Mouse (Mus musculus): ENCODE data around the gene AC109138.7. TPM values are rescaled to one million over a fixed set of nuclear protein-coding genes. Genes with fewer than 3 reads are reported as not detected.

The AC109138.7 gene
- polyA plus RNA-seq, 1 experiment: not detected

- Histone ChIP-seq H3K27ac (ENCODE audit: insufficient read depth, low read length) (no peak overlapping the region), H3K4me3 (ENCODE audit: insufficient read depth, low read length) (no peak overlapping the region), H3K4me1 (ENCODE audit: control insufficient read depth, insufficient read depth, low read length) (peaks cover 10% of the 10 kb centered on the region)
- no peak for TF ChIP-seq CTCF (IDR thresholded peaks at IDR 0.05; ENCODE audit: borderline replicate concordance, insufficient read depth, low read length)
Measured at GRCm38 (mm10) chr19:4227446-4227845, 13.3 kb downstream of the AC109138.7 start.

DNA sequence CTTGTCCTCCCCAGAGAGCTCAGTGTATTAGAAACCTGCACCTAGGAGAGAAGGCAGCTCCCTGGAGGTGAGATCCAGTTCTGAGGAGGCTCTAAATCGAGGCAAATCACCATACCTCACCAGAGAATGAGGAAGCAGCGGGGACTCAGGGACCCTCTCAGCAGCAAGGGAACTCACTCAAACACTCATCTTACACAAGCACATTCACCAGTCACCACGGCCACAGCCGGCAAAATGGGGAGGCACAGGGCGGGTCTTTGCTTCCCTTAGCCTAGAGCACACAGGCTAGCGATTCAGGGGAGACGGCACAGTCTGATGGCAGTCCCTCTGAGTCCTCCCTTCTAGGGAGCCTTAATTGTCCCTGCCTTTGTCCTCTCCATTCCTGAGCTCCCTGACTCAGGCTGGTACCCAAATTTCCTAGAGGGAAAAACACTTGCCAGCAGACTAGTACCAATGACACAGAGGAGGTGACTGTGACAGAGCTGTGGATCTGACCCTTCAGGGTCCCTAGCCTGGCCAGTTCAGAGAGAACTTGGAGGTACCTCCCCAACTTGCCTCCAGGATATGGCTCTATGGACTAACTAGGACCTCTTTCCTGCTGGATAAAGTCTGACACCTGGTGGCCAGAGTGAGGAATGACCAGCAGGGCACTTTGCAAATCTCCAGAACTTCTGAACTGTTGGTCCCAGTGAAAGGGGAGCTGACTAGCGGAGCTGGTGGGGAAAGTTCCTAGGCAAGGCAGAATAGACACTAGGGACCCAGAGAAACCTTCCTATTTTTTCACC lies 13.9 kb downstream of the AC109138.7 start:
- peak; percentile 54; the same call in 1 of the 2 replicates for TF ChIP-seq CTCF (IDR thresholded peaks at IDR 0.05; ENCODE audit: borderline replicate concordance, insufficient read depth, low read length)
- no peak for TF ChIP-seq POLR2A (IDR thresholded peaks at IDR 0.05; ENCODE audit: low read depth, low read length)
- Histone ChIP-seq H3K4me1 (ENCODE audit: control insufficient read depth, insufficient read depth, low read length) (peaks cover 10% of the 10 kb centered on the region), H3K27ac (ENCODE audit: insufficient read depth, low read length) (no peak overlapping the region), H3K4me3 (ENCODE audit: insufficient read depth, low read length) (no peak overlapping the region)

- no peak overlapping the region for H3K27ac ChIP-seq (ENCODE audit: insufficient read depth, low read length)
- H3K4me1 ChIP-seq (ENCODE audit: control insufficient read depth, insufficient read depth, low read length): peaks cover 10% of the 10 kb centered on the region
- H3K4me3 ChIP-seq (ENCODE audit: insufficient read depth, low read length): no peak overlapping the region
- TF ChIP-seq CTCF (IDR thresholded peaks at IDR 0.05; ENCODE audit: borderline replicate concordance, insufficient read depth, low read length): no peak
- TF ChIP-seq POLR2A (IDR thresholded peaks at IDR 0.05; ENCODE audit: low read depth, low read length): no peak
Measured at GRCm38 (mm10) chr19:4228891-4229290, 14.7 kb downstream of the AC109138.7 start.

DNA sequence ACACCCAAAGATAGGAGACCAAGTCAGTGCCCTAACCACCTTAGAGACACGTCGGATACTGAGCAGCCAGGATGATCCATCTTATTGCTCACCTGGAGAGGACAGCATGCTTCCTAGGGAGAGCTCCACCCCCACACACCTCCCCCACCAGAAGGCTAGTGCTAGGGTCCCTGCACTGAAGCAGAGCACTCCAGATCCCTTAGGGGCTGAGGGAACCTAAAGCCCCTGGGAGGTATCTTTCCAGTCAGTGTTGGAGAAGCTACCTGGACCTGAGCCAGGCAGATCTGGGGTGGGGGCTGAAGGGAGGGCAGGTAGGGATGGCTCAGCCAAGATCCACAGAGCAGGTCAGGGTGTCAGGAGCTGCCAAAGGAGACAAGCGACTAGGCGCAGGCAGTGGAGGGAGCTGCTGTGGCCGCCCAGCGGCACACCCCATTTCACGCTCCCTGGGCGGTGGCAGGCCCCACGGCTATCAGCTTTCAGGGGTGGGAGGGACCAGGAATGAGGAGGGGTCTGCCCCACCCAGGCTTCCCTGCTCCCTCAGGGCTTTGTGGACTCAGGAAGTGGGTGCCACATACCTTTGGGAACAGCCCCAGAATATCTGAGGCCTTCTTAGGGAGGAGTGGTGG lies 15.4 kb downstream of the AC109138.7 start:
- H3K27ac ChIP-seq (ENCODE audit: insufficient read depth, low read length): peak overlapping the region; percentile 63; the same call in 1 of the 2 replicates
- H3K4me3 ChIP-seq (ENCODE audit: insufficient read depth, low read length): no peak overlapping the region
- TF ChIP-seq POLR2A (IDR thresholded peaks at IDR 0.05; ENCODE audit: low read depth, low read length): no peak
- no peak for TF ChIP-seq CTCF (IDR thresholded peaks at IDR 0.05; ENCODE audit: borderline replicate concordance, insufficient read depth, low read length)
- peaks cover 10% of the 10 kb centered on the region for H3K4me1 ChIP-seq (ENCODE audit: control insufficient read depth, insufficient read depth, low read length)

DNA sequence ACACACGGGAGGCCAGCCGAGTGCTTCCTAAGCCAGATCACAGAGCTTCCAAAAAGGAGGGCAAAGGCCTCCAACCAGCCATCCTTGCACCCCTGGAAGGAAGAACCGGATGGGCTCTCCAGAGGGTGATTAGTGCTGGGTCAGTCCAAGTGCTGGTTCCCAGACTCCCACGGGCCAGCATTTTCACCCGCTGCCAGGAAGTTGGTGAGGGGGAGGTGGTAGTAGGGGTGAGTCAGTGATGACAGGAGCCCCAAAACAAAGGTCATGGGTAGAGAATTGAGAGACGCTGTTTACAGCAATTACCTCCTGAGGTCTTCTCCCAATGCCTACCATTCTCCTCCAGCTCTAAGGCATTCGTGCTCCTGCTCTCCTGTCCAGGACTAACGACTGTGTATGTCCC lies 16.3 kb downstream of the AC109138.7 start:
- peaks cover 10% of the 10 kb centered on the region for H3K4me1 ChIP-seq (ENCODE audit: control insufficient read depth, insufficient read depth, low read length)
- TF ChIP-seq POLR2A (IDR thresholded peaks at IDR 0.05; ENCODE audit: low read depth, low read length) (no peak), CTCF (IDR thresholded peaks at IDR 0.05; ENCODE audit: borderline replicate concordance, insufficient read depth, low read length) (no peak)
- H3K27ac ChIP-seq (ENCODE audit: insufficient read depth, low read length): peak overlapping the region; percentile 63
- H3K4me3 ChIP-seq (ENCODE audit: insufficient read depth, low read length): no peak overlapping the region

DNA sequence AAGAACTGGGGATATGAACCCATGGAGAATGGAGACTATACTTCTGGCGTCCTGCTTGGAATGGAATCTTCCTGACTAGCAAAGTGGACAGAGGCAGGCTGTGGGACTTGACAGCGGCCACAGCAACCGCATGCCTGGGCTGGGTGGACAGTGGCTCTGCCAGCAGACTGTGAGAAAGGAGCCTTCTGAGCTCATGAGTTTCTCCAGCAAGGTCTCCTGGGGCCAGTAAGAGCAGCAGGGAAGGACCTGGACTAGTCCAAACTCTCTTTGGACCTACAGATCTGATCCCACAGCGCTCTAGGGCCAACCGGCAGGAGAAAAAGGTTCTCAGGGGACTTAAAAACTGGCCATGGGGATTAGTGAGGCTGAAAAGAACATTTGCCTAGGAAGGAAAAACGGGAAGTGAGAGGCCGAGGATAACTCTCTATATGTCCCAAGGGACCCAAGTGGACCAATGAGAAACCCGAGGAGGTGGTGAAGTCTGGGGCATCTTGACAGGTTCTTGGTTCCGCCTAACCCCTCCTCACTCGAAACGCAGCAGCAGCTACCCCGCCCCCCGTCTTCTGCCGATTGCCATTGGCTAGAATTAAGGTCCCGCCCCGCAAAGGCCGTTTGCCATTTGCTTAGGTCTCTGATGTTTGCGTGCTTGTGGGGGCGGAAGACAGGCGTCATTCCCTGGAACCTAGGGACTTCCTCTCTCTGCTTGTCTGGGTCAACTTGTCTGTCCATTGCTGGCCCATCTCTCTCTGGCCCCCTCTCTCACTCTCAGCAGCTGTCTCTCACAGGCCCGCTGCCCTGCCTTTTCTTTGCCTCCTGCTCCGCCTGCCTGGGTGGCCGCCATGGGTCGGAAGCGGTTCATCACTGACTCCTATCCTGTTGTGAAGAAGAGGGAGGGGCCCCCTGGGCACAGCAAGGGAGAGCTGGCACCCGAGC lies 17.4 kb downstream of the AC109138.7 start, which contains the start of gene Pold4:
TSS of gene Pold4 (plus strand) at position 647 of the 933 bp plus-strand sequence.
- Histone ChIP-seq H3K4me3 (ENCODE audit: insufficient read depth, low read length) (peak within 1 kb of the TSS; percentile 56), H3K4me1 (ENCODE audit: control insufficient read depth, insufficient read depth, low read length) (peaks cover 10% of the 10 kb centered on the region), H3K27ac (ENCODE audit: insufficient read depth, low read length) (peak within 1 kb of the TSS; percentile 85)
- peak; percentile 81 for TF ChIP-seq POLR2A (IDR thresholded peaks at IDR 0.05; ENCODE audit: low read depth, low read length)
- no peak for TF ChIP-seq CTCF (IDR thresholded peaks at IDR 0.05; ENCODE audit: borderline replicate concordance, insufficient read depth, low read length)

- Histone ChIP-seq H3K27ac (ENCODE audit: insufficient read depth, low read length) (peak overlapping the region; percentile 85), H3K4me1 (ENCODE audit: control insufficient read depth, insufficient read depth, low read length) (peaks cover 10% of the 10 kb centered on the region), H3K4me3 (ENCODE audit: insufficient read depth, low read length) (peak overlapping the region; percentile 56)
- TF ChIP-seq CTCF (IDR thresholded peaks at IDR 0.05; ENCODE audit: borderline replicate concordance, insufficient read depth, low read length): no peak
- TF ChIP-seq POLR2A (IDR thresholded peaks at IDR 0.05; ENCODE audit: low read depth, low read length): no peak; the same call in 1 of the 2 replicates
Measured at GRCm38 (mm10) chr19:4232186-4232572, 18.0 kb downstream of the AC109138.7 start.

DNA sequence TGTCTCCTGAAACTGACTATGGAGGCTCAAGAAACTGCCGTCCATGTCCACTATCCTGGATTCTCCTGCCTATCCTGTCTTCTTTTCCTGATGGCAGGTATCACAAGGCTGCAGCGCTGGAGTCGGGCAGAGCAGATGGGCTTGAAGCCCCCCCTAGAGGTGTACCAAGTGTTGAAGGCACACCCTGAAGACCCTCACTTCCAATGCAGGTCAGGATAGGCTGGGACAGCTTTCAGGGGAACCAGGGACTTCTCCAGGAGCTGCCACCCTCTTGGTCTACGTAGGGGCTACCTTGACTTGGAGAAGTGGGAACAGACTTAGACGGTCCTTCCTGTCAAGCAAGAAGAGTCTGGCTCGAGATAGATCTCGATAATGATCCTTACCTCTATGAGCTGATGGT lies 18.5 kb downstream of the AC109138.7 start:
- H3K4me1 ChIP-seq (ENCODE audit: control insufficient read depth, insufficient read depth, low read length): peaks cover 10% of the 10 kb centered on the region
- peak overlapping the region; percentile 85; the same call in 1 of the 2 replicates for H3K27ac ChIP-seq (ENCODE audit: insufficient read depth, low read length)
- H3K4me3 ChIP-seq (ENCODE audit: insufficient read depth, low read length): no peak overlapping the region
- TF ChIP-seq POLR2A (IDR thresholded peaks at IDR 0.05; ENCODE audit: low read depth, low read length) (no peak; the same call in 1 of the 2 replicates), CTCF (IDR thresholded peaks at IDR 0.05; ENCODE audit: borderline replicate concordance, insufficient read depth, low read length) (no peak)

DNA sequence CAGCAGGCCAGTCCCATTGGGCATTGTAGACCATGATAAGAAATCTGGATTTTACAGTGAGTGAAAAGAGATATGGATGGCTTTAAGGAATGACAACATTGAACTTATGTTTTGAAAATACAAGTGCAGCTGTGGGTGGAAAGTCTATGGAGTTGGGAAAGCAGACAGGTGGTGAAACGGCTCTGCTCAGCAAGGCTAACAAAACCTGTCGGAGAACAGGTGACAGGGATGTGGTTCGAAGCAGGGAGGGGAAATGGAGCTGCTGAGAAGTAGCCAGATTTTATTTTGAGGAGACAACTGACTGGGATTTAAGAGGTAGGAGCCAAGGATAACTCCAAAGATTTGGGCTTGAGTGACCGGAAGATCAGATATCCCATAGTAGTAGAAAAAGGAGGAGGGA lies 20.4 kb downstream of the AC109138.7 start:
- TF ChIP-seq POLR2A (IDR thresholded peaks at IDR 0.05; ENCODE audit: low read depth, low read length): no peak
- no peak for TF ChIP-seq CTCF (IDR thresholded peaks at IDR 0.05; ENCODE audit: borderline replicate concordance, insufficient read depth, low read length)
- Histone ChIP-seq H3K4me1 (ENCODE audit: control insufficient read depth, insufficient read depth, low read length) (peaks cover 10% of the 10 kb centered on the region), H3K4me3 (ENCODE audit: insufficient read depth, low read length) (no peak overlapping the region), H3K27ac (ENCODE audit: insufficient read depth, low read length) (no peak overlapping the region)
